Mouse (Mus musculus): ENCODE data around the gene Ccr7. TPM values are rescaled to one million over a fixed set of nuclear protein-coding genes. Genes with fewer than 3 reads are reported as not detected.
A peak's percentile ranks its signal among the peaks of the same experiment; 100 is the strongest.

Ccr7 gene
- polyA plus RNA-seq, 1 experiment from 2014 or later = 0.61 TPM

- DNase-seq (ENCODE audit: low spot score) = no peak
- Histone ChIP-seq H3K4me1 (replicated peaks; ENCODE audit: control insufficient read depth, insufficient read depth, low read length) (no peaks in the 10 kb centered on the region), H3K9me3 (ENCODE audit: control insufficient read depth, low read length) (no peaks in the 10 kb centered on the region), H3K36me3 (ENCODE audit: control insufficient read depth, insufficient read depth, low read length) (no peaks in the 10 kb centered on the region), H3K4me2 (ENCODE audit: low read length) (no peak overlapping the region), H3K4me3 (ENCODE audit: low read depth, low read length) (no peak overlapping the region), H3K9ac (ENCODE audit: low read length) (no peak overlapping the region), H3K27me3 (replicated peaks; ENCODE audit: control insufficient read depth, insufficient read depth, low read length) (no peaks in the 10 kb centered on the region), H3K27ac (ENCODE audit: low read depth) (no peak overlapping the region)
- ATAC-seq (replicated peaks; ENCODE audit: low FRiP score, low TSS enrichment, low read depth) = no peak
- WGBS = 59% methylated on average over 11 of the region's 11 CpGs
These were observed 10.3 kb upstream of the Ccr7 start for GRCm38 (mm10) chr11:99165031-99165752.

DNA sequence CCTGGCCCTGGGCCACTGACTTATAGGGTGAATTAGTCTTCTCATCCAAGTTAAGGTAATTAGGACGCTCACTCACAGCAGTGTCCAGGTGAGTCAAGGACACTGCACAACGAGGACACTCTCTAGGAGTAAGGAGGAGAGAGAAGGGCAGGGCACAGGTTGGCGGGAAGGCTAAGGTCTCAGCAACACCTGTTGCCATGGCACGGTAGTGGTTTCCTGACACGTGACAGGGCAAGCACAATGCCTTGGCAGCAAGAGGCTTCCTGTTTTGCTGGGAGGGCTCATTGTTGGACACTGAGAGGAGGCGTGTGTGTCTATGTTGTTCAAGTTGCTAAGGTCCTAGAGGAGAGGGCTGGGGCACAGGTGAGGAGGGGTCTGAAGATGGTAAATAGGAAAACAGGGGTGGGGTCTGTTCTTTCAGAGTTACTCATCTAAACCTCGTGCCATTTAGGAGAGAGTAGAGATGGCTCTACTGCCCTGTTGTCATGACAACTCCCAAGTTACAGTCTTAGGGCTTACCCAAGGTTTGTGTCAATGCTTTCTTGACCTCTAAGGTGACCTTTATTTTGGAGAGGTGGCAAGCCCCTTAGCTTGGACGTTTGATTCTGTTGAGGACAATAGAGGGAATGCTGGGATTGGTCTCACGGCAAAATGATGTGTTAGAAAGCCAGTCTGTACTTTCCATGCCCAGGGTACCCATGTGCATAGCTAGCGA lies 8.3 kb upstream of the Ccr7 start:
- WGBS = 74% methylated on average over 10 of the region's 10 CpGs
- no peak for DNase-seq (ENCODE audit: low spot score)
- H3K27me3 ChIP-seq (replicated peaks; ENCODE audit: control insufficient read depth, insufficient read depth, low read length) = no peaks in the 10 kb centered on the region
- H3K9me3 ChIP-seq (ENCODE audit: control insufficient read depth, low read length) = no peaks in the 10 kb centered on the region; the same call in 1 of the 2 replicates
- no peak overlapping the region for H3K4me2 ChIP-seq (ENCODE audit: low read length)
- no peak overlapping the region for H3K27ac ChIP-seq (ENCODE audit: low read depth)
- no peaks in the 10 kb centered on the region for H3K36me3 ChIP-seq (ENCODE audit: control insufficient read depth, insufficient read depth, low read length)
- H3K4me1 ChIP-seq (replicated peaks; ENCODE audit: control insufficient read depth, insufficient read depth, low read length) = no peaks in the 10 kb centered on the region
- no peak overlapping the region for H3K9ac ChIP-seq (ENCODE audit: low read length)
- ATAC-seq (replicated peaks; ENCODE audit: low FRiP score, low TSS enrichment, low read depth) = no peak
- no peak overlapping the region for H3K4me3 ChIP-seq (ENCODE audit: low read depth, low read length)

GRCm38 (mm10) chr11:99161648-99162047 lies 6.8 kb upstream of the Ccr7 start:
- Histone ChIP-seq H3K27me3 (replicated peaks; ENCODE audit: control insufficient read depth, insufficient read depth, low read length) (no peaks in the 10 kb centered on the region), H3K9me3 (ENCODE audit: control insufficient read depth, low read length) (no peaks in the 10 kb centered on the region; the same call in 1 of the 2 replicates), H3K4me3 (ENCODE audit: low read depth, low read length) (no peak overlapping the region), H3K27ac (ENCODE audit: low read depth) (no peak overlapping the region), H3K4me2 (ENCODE audit: low read length) (no peak overlapping the region), H3K4me1 (replicated peaks; ENCODE audit: control insufficient read depth, insufficient read depth, low read length) (no peaks in the 10 kb centered on the region), H3K9ac (ENCODE audit: low read length) (no peak overlapping the region), H3K36me3 (ENCODE audit: control insufficient read depth, insufficient read depth, low read length) (no peaks in the 10 kb centered on the region)
- no peak for ATAC-seq (replicated peaks; ENCODE audit: low FRiP score, low TSS enrichment, low read depth)
- no peak for DNase-seq (ENCODE audit: low spot score)
- WGBS = 28% methylated on average over 5 of the region's 5 CpGs

- Histone ChIP-seq H3K4me3 (ENCODE audit: low read depth, low read length) (no peak overlapping the region), H3K27me3 (replicated peaks; ENCODE audit: control insufficient read depth, insufficient read depth, low read length) (no peaks in the 10 kb centered on the region)
These were observed 5.4 kb upstream of the Ccr7 start for GRCm38 (mm10) chr11:99160228-99160627.

DNA sequence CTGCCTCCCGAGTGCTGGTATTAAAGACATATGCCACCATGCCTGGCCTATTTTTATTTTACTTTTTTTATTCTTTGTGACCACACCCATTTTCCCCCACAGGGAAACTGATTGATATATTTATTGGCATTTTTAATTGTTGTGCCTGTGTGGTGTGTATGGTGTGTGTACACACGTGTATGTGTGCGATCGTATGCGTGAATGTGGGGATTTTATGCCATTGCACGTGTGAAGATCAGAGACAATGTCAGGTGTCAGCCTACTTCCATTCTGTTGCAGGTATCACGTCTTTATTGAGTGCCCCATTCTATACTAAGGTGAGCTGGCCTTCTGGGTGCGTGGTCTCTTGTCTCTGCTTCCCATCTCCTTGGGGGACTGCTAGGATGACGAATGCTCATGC lies 940 bp upstream of the Ccr7 start:
- Histone ChIP-seq H3K4me3 (ENCODE audit: low read depth, low read length) (no peak overlapping the region), H3K27me3 (replicated peaks; ENCODE audit: control insufficient read depth, insufficient read depth, low read length) (no peaks in the 10 kb centered on the region), H3K36me3 (ENCODE audit: control insufficient read depth, insufficient read depth, low read length) (no peaks in the 10 kb centered on the region), H3K27ac (ENCODE audit: low read depth) (no peak overlapping the region), H3K9ac (ENCODE audit: low read length) (no peak overlapping the region), H3K4me1 (replicated peaks; ENCODE audit: control insufficient read depth, insufficient read depth, low read length) (no peaks in the 10 kb centered on the region), H3K4me2 (ENCODE audit: low read length) (no peak overlapping the region), H3K9me3 (ENCODE audit: control insufficient read depth, low read length) (no peaks in the 10 kb centered on the region; the same call in 1 of the 2 replicates)
- ATAC-seq (replicated peaks; ENCODE audit: low FRiP score, low TSS enrichment, low read depth) = no peak
- 89% methylated on average over 9 of the region's 9 CpGs for WGBS
- no peak for DNase-seq (ENCODE audit: low spot score)

More at GRCm38 (mm10) chr11:99160228-99160627, 5.4 kb upstream of the Ccr7 start:
- no peaks in the 10 kb centered on the region; the same call in 1 of the 2 replicates for H3K9me3 ChIP-seq (ENCODE audit: control insufficient read depth, low read length)
- DNase-seq (ENCODE audit: low spot score) (no peak), ATAC-seq (replicated peaks; ENCODE audit: low FRiP score, low TSS enrichment, low read depth) (no peak)
- no peaks in the 10 kb centered on the region for H3K4me1 ChIP-seq (replicated peaks; ENCODE audit: control insufficient read depth, insufficient read depth, low read length)
- no peak overlapping the region for H3K9ac ChIP-seq (ENCODE audit: low read length)
- 87% methylated on average over 6 of the region's 6 CpGs for WGBS
- H3K36me3 ChIP-seq (ENCODE audit: control insufficient read depth, insufficient read depth, low read length) = no peaks in the 10 kb centered on the region
- no peak overlapping the region for H3K4me2 ChIP-seq (ENCODE audit: low read length)
- H3K27ac ChIP-seq (ENCODE audit: low read depth) = no peak overlapping the region

DNA sequence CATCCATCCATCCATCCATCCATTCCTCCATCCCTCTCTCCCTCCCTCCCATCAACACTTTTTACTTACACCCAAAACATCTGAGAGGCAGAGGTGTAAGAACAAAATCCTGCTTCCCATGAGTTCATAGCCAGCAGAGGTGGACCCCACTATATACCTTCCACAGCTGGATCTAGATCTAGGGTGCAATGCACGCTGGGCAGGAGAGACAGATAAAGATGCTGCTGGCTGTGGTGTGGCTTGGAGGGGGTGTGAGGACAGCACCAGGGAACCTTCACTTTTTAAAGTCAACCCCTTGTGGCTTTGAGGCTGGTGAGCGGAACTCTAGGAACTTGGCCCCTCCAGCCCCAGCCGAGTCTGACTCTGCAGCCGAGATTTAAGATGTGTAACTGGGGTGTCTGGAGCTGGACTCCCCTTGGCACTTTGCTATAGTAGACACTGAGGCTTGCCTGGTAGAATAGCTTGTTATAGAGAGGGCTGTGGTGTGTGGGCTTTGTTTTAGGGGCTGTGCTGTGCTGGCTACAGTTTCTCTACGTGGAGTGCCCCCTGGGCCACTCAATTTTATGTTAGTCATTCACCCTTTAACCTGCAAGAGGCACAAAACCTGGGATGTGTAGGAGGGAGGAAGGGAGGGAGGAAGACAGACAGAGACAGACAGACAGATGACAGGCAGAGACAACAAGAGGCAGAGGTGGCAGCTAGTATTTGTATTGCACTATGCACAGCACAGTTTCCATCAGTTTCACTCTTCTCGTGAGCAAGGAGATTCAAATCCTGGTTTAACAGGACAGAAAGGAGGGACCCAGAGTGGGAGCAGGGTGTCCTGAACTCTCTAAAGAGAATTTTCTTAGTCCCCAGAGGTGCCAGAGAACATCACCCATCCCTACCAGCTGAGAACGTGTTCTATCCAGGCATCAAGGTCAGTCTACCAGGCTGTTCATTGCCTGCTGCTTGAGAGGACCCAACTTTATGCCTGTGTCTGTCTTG lies 817 bp downstream of the Ccr7 start:
- ATAC-seq (replicated peaks; ENCODE audit: low FRiP score, low TSS enrichment, low read depth) (no peak), DNase-seq (ENCODE audit: low spot score) (peak; percentile 46)
- H3K9me3 ChIP-seq (ENCODE audit: control insufficient read depth, low read length) = no peaks in the 10 kb centered on the region; the same call in 1 of the 2 replicates
- H3K4me1 ChIP-seq (replicated peaks; ENCODE audit: control insufficient read depth, insufficient read depth, low read length) = peaks cover 7% of the 10 kb centered on the region
- H3K27me3 ChIP-seq (replicated peaks; ENCODE audit: control insufficient read depth, insufficient read depth, low read length) = no peaks in the 10 kb centered on the region
- H3K27ac ChIP-seq (ENCODE audit: low read depth) = no peak overlapping the region
- H3K4me2 ChIP-seq (ENCODE audit: low read length) = no peak overlapping the region
- H3K36me3 ChIP-seq (ENCODE audit: control insufficient read depth, insufficient read depth, low read length) = no peaks in the 10 kb centered on the region
- 70% methylated on average over 7 of the region's 7 CpGs for WGBS
- H3K4me3 ChIP-seq (ENCODE audit: low read depth, low read length) = no peak overlapping the region
- no peak overlapping the region for H3K9ac ChIP-seq (ENCODE audit: low read length)

- no peaks in the 10 kb centered on the region for H3K9me3 ChIP-seq (ENCODE audit: control insufficient read depth, low read length)
- H3K4me2 ChIP-seq (ENCODE audit: low read length) = no peak overlapping the region
- H3K27me3 ChIP-seq (replicated peaks; ENCODE audit: control insufficient read depth, insufficient read depth, low read length) = no peaks in the 10 kb centered on the region
- no peak overlapping the region for H3K4me3 ChIP-seq (ENCODE audit: low read depth, low read length)
- WGBS = 83% methylated on average over 7 of the region's 7 CpGs
- ATAC-seq (replicated peaks; ENCODE audit: low FRiP score, low TSS enrichment, low read depth) (no peak), DNase-seq (ENCODE audit: low spot score) (no peak)
- H3K4me1 ChIP-seq (replicated peaks; ENCODE audit: control insufficient read depth, insufficient read depth, low read length) = peaks cover 23% of the 10 kb centered on the region
- no peak overlapping the region for H3K9ac ChIP-seq (ENCODE audit: low read length)
- no peaks in the 10 kb centered on the region for H3K36me3 ChIP-seq (ENCODE audit: control insufficient read depth, insufficient read depth, low read length)
- no peak overlapping the region for H3K27ac ChIP-seq (ENCODE audit: low read depth)
These were observed 2.3 kb downstream of the Ccr7 start for GRCm38 (mm10) chr11:99152323-99153144.

Measured in intestine, embryonic 14.5 days (tissue).